Mouse (Mus musculus): Measurements from ENCODE around the gene Tmem263.

Tmem263 gene

GRCm38 (mm10) chr10:85102247-85103084 lies at the start of gene Tmem263, which contains the start of gene Fhl4:
TSS of gene Tmem263 (plus strand) at chr10:85102627.
TSS of gene Fhl4 (minus strand) at chr10:85102495.
- DNase-seq (ENCODE audit: low spot score in 2 of 2), result peak; percentile 79 to 96

GRCm38 (mm10) chr10:85054876-85055275 lies 47.6 kb upstream of the Tmem263 start:
- no peak for DNase-seq (ENCODE audit: low spot score in 2 of 2)

GRCm38 (mm10) chr10:85071605-85072152 lies 30.7 kb upstream of the Tmem263 start:
- no peak for DNase-seq (ENCODE audit: low spot score in 2 of 2)

- DNase-seq (ENCODE audit: low spot score in 2 of 2), result peak in 1 of 2 experiments; percentile 40
Measured at GRCm38 (mm10) chr10:85101841-85102240, 586 bp upstream of the Tmem263 start.

GRCm38 (mm10) chr10:85103085-85103885 lies 858 bp downstream of the Tmem263 start:
- peak in 1 of 2 experiments; percentile 12 for DNase-seq (ENCODE audit: low spot score in 2 of 2)

- DNase-seq (ENCODE audit: low spot score in 2 of 2), result no peak
Measured at GRCm38 (mm10) chr10:85114409-85114808, 12.0 kb downstream of the Tmem263 start.

- no peak for DNase-seq (ENCODE audit: low spot score in 2 of 2)
Measured at GRCm38 (mm10) chr10:85125184-85125583, 22.8 kb downstream of the Tmem263 start.

GRCm38 (mm10) chr10:85127395-85128287 lies 25.2 kb downstream of the Tmem263 start, which contains the start of gene Mterf2:
TSS of gene Mterf2 (minus strand) at chr10:85128027.
- DNase-seq (ENCODE audit: low spot score in 2 of 2), result peak; percentile 67 to 90

GRCm38 (mm10) chr10:85128453-85128852 lies 26.0 kb downstream of the Tmem263 start:
- no peak for DNase-seq (ENCODE audit: low spot score in 2 of 2)

- no peak for DNase-seq (ENCODE audit: low spot score in 2 of 2)
Measured at GRCm38 (mm10) chr10:85136573-85136972, 34.1 kb downstream of the Tmem263 start.

- DNase-seq (ENCODE audit: low spot score in 2 of 2), result no peak
Measured at GRCm38 (mm10) chr10:85141465-85141864, 39.0 kb downstream of the Tmem263 start.

GRCm38 (mm10) chr10:85146282-85146681 lies 43.9 kb downstream of the Tmem263 start:
- DNase-seq (ENCODE audit: low spot score in 2 of 2), result no peak

- no peak for DNase-seq (ENCODE audit: low spot score in 2 of 2)
Measured at GRCm38 (mm10) chr10:85149226-85149625, 46.8 kb downstream of the Tmem263 start.

- peak in 1 of 2 experiments; percentile 61 for DNase-seq (ENCODE audit: low spot score in 2 of 2)
Measured at GRCm38 (mm10) chr10:85154195-85154594, 51.8 kb downstream of the Tmem263 start.

- DNase-seq (ENCODE audit: low spot score in 2 of 2), result no peak
Measured at GRCm38 (mm10) chr10:85157451-85157850, 55.0 kb downstream of the Tmem263 start.

- DNase-seq (ENCODE audit: low spot score in 2 of 2), result no peak
Measured at GRCm38 (mm10) chr10:85159989-85160619, 57.7 kb downstream of the Tmem263 start.

GRCm38 (mm10) chr10:85161745-85162351 lies 59.4 kb downstream of the Tmem263 start:
- no peak for DNase-seq (ENCODE audit: low spot score in 2 of 2)

GRCm38 (mm10) chr10:85164791-85165190 lies 62.4 kb downstream of the Tmem263 start:
- DNase-seq (ENCODE audit: low spot score in 2 of 2), result no peak

- no peak for DNase-seq (ENCODE audit: low spot score in 2 of 2)
Measured at GRCm38 (mm10) chr10:85165306-85165705, 62.9 kb downstream of the Tmem263 start.

Data from cerebellum, postnatal 4 days (tissue).